Mouse (Mus musculus) kidney, postnatal 0 days (tissue): Measurements from ENCODE around the gene Tusc2. TPM values are rescaled to one million over a fixed set of nuclear protein-coding genes. Genes with fewer than 3 reads are reported as not detected.

Source experiments
- ATAC-seq: fragments of 200-750 bp; cut with Nextera tagmentation; replicated peaks from 2 replicates; pipeline ENCODE4 v1.8.0; 2017; ENCODE audit warnings: low read depth, moderate number of reproducible peaks, moderate TSS enrichment, moderate library complexity; ENCODE audit not compliant: low FRiP score
- DNase-seq: peaks from one replicate; pipeline ENCODE4 v3.0.0-alpha.2; 2016; ENCODE audit warnings: low spot score
- H3K27ac ChIP-seq: fragments of 300-500 bp; sonication (generic); 2 replicates; pipeline ENCODE4 v1.5.1; 2014; ENCODE audit warnings: mild to moderate bottlenecking
- H3K27me3 ChIP-seq: fragments of 300-500 bp; sonication (generic); 2 replicates; pipeline ENCODE4 v1.6.1; 2014; ENCODE audit warnings: low read length, mixed read lengths; ENCODE audit not compliant: insufficient read depth
- H3K36me3 ChIP-seq: fragments of 300-500 bp; sonication (generic); 2 replicates; pipeline ENCODE4 v1.6.1; 2014; ENCODE audit warnings: low read length, mixed read lengths; ENCODE audit not compliant: insufficient read depth
- H3K4me1 ChIP-seq: fragments of 300-500 bp; sonication (generic); replicated peaks from 2 replicates; pipeline ENCODE4 v1.6.1; 2014; ENCODE audit warnings: antibody characterized with exemption, low read length, mixed read lengths; ENCODE audit not compliant: insufficient read depth
- H3K4me2 ChIP-seq: fragments of 300-500 bp; sonication (generic); 2 replicates; pipeline ENCODE4 v1.6.1; 2014; ENCODE audit warnings: mild to moderate bottlenecking, low read length, moderate library complexity, mixed read lengths
- H3K4me3 ChIP-seq: fragments of 300-500 bp; sonication (generic); replicated peaks from 2 replicates; pipeline ENCODE4 v1.5.1; 2014; ENCODE audit warnings: low read depth, low read length
- H3K9ac ChIP-seq: fragments of 300-500 bp; sonication (generic); 2 replicates; pipeline ENCODE4 v1.6.1; 2014; ENCODE audit warnings: low read depth, low read length
- H3K9me3 ChIP-seq: fragments of 300-500 bp; sonication (generic); replicated peaks from 2 replicates; pipeline ENCODE4 v1.6.1; 2016; ENCODE audit warnings: low read length, inconsistent platforms, mixed read lengths
- CTCF ChIP-seq: IDR thresholded peaks from 2 replicates; pipeline ENCODE4 v1.5.1; 2016; ENCODE audit warnings: antibody characterized with exemption, low read depth, mild to moderate bottlenecking, moderate library complexity
- WGBS: fragments of 180-500 bp; shearing (Covaris S2); extraction: QIAGEN DNeasy Blood & Tissue Kit; methylation state at CpG from one replicate; pipeline ENCODE4 v1.1.7; 2014; 5-methylcytosine and 5-hydroxymethylcytosine counted together
- polyA plus RNA-seq: library from polyadenylated mRNA; unstranded; fragments of >200 nt; fragmentation: Nextera tagmentation; extraction: Ambion mirVana; gene quantifications from 2 replicates; pipeline ENCODE4 v1.2.1, GENCODE M21; 2015

Gene Tusc2
- 52.1 and 53.0 TPM in 2 replicates for polyA plus RNA-seq

DNA sequence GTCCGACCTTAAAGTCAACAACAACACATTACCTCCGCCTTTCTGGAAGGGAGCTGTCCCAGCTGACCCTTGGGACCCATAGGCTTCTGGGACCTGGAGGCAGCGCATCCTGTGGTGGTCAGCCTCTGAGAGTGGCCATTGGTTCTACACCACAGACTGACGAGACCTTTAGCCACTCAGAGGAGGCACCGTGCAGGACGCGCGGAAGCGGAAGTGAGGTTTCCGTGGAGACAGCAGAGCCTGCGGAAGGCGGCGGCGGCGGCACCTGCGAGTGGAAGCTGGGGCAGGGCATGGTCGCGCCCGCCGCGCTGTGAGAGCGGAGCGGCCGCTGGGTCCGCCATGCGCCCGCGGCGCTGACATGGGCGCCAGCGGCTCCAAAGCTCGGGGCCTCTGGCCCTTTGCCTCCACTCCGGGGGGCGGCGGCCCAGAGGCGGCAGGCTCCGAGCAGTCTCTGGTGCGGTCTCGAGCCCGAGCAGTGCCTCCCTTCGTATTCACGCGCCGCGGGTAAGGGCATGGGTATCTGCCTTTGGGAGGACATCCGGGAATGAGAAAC, at the start of gene Tusc2:
Gene Tusc2, plus strand, starts transcription at position 227 of the 553 bp plus-strand sequence.
- Histone ChIP-seq H3K4me1 (peaks cover 16% of the 10 kb centered on the region; the same call in 1 of the 2 replicates), H3K36me3 (peaks cover 42% of the 10 kb centered on the region), H3K9me3 (no peaks in the 10 kb centered on the region), H3K27me3 (no peaks in the 10 kb centered on the region), H3K9ac (peak within 1 kb of the TSS; percentile 73), H3K4me2 (peak within 1 kb of the TSS; percentile 87), H3K27ac (peak within 1 kb of the TSS; percentile 76), H3K4me3 (peak within 1 kb of the TSS; percentile 63)
- TF ChIP-seq CTCF = no peak
- under 1% methylated on average over 46 of the region's 46 CpGs for WGBS
- ATAC-seq (peak; percentile 92), DNase-seq (peak; percentile 97)

DNA sequence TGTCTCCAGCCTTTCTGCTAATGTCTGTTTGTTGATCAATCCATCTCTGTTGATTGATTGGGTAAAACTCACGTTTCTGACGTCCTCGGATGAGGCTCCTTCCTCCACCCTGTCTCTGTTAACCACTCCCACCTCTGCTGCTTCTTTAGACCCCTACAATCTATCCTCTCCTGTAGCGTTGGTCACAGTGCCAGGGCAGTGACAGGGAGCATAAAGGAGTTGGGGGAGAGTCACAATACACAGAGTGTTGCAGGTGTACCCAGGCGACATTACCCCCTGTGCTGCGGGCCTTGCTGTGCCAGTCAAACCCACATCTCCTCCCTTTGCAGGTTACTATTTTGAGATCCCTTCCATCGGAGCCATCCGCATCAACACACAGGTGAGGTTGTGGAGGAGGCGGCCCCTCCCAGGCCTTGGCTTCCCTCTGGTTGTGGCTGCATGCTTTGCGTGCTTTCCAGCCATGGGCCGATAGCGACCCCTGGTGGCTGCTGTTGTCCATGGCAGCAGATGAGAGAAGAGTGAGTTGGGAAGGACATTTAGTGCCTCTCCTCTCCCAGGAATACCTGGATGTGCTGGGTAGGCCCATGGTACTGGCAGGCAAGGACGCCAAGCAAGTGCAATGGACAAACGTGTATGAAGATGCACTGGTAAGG, 48.6 kb upstream of the Tusc2 start:
- peak; percentile 100 for TF ChIP-seq CTCF
- 25% methylated on average over 14 of the region's 14 CpGs for WGBS
- 0 out of 2 replicates have a peak, but pooled peaks have one; percentile 30 for ATAC-seq

DNA sequence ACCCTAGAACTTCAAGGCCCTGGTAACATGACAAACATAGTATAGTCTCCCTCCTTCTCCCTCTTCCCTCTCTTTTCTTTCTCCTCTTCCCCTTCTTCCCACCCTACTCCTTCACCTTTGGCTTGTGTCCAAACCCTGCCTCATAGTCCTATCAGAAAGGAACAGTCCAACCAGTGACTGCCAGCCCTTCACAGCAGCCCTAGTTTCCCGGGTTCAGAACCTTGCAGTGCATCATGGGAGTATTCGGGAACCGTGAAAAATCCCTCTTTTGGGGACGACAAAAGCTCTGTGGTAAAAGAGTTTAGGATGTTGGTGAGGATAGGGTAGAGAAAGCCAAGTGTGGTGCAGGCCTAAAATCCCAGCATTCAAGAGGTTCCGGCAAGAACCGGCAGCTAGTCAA, 42.7 kb upstream of the Tusc2 start:
- no peaks in the 10 kb centered on the region for H3K9me3 ChIP-seq
- H3K4me1 ChIP-seq = peaks cover 10% of the 10 kb centered on the region; the same call in 1 of the 2 replicates
- no peak overlapping the region for H3K9ac ChIP-seq
- no peak overlapping the region for H3K27ac ChIP-seq
- 63% methylated on average over 6 of the region's 6 CpGs for WGBS
- no peak overlapping the region for H3K4me3 ChIP-seq
- no peaks in the 10 kb centered on the region for H3K27me3 ChIP-seq
- no peak for TF ChIP-seq CTCF
- ATAC-seq (no peak), DNase-seq (no peak)
- H3K4me2 ChIP-seq = no peak overlapping the region
- H3K36me3 ChIP-seq = no peaks in the 10 kb centered on the region

More for the DNA sequence above, 48.6 kb upstream of the Tusc2 start:
- H3K4me2 ChIP-seq = no peak overlapping the region
- no peak overlapping the region for H3K27ac ChIP-seq
- no peaks in the 10 kb centered on the region for H3K9me3 ChIP-seq
- H3K4me1 ChIP-seq = 0 out of 2 replicates have a peak, but pooled peaks cover 7% of the 10 kb centered on the region
- H3K9ac ChIP-seq = no peak overlapping the region
- no peaks in the 10 kb centered on the region for H3K36me3 ChIP-seq
- peak; percentile 81 for DNase-seq
- no peak overlapping the region for H3K4me3 ChIP-seq
- H3K27me3 ChIP-seq = no peaks in the 10 kb centered on the region

DNA sequence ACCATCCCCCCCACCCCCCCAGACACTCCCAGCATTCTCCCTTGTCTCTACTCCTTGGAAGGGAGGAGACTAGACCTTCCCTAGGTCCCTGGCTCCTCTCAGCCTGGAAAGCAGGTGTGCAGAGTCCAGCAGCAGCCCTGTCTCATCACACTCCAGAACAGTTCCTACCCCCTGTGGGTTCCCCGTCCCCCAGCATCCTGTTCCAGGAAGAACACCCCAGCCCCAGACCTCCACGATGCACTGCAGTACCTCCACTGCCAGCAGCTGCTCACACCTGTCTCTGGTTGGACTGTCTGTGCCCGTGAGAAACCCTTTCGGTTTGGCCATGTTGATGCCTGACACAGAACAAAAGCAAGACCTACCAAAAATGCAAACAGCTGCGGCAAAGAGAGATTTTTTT, 41.9 kb upstream of the Tusc2 start:
- WGBS = 55% methylated on average over 5 of the region's 5 CpGs
- Histone ChIP-seq H3K9ac (no peak overlapping the region), H3K9me3 (no peaks in the 10 kb centered on the region), H3K4me1 (peaks cover 11% of the 10 kb centered on the region; the same call in 1 of the 2 replicates), H3K4me3 (no peak overlapping the region), H3K4me2 (no peak overlapping the region), H3K36me3 (no peaks in the 10 kb centered on the region), H3K27ac (no peak overlapping the region), H3K27me3 (peaks cover under 1% of the 10 kb centered on the region; the same call in 1 of the 2 replicates)
- ATAC-seq (no peak), DNase-seq (no peak)
- no peak for TF ChIP-seq CTCF

DNA sequence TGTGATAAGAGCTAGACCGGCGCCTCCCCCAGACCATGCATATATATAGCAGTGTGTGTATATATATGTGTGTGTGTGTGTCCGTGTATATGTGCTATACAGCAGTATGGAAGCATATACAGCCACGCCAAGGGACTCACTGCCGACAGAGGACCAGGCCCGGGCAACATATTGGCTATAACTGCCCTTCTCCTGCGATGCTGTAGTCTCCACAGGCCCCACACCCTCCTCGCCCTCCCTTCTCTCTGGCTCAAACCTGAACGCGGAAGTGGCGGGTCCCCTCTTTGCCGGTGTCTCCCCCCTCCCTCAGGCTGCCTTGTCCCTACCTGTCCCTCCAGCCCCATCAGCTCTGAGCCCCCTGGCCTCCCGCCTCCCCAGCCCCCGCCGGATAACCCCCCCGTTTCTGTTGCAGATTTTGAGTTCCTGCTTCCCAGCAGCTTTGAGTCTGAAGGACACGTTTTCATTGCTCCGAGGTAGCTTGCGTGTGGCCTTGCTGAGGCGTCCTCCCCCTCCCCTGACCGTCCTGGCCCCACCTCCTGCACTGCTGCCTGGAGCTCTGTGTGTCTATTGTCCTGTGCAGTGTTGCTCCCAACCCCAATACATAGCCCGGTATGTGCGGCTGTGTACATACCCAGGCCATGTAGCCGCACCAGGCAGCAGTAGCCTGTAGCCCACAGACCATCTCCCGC, 41.2 kb upstream of the Tusc2 start:
- no peaks in the 10 kb centered on the region for H3K9me3 ChIP-seq
- no peak overlapping the region for H3K4me3 ChIP-seq
- H3K36me3 ChIP-seq = no peaks in the 10 kb centered on the region
- peak overlapping the region; percentile 40 for H3K4me2 ChIP-seq
- peaks cover 7% of the 10 kb centered on the region for H3K27me3 ChIP-seq
- H3K9ac ChIP-seq = peak overlapping the region; percentile 27; the same call in 1 of the 2 replicates
- ATAC-seq (no peak), DNase-seq (no peak)
- H3K4me1 ChIP-seq = peaks cover 17% of the 10 kb centered on the region
- no peak for TF ChIP-seq CTCF
- WGBS = 23% methylated on average over 25 of the region's 25 CpGs
- no peak overlapping the region for H3K27ac ChIP-seq

DNA sequence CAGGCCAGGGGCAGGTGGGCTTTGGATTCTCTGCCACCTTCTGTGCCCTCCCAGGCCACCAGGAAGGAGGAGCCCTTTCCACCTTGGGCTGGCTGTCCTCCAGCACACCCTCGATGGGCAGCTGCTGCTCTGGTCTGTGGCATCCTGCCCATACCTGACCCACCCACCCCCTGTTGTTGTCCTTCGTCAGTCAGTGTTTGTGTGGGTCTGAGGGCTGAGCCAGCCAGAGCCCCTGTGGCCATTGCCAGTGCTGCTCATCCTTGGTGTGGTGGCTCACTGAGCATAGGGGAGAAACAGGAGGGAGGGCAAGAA, 40.7 kb upstream of the Tusc2 start:
- no peak overlapping the region for H3K27ac ChIP-seq
- H3K27me3 ChIP-seq = peaks cover 8% of the 10 kb centered on the region
- 16% methylated on average over 2 of the region's 2 CpGs for WGBS
- H3K9me3 ChIP-seq = no peaks in the 10 kb centered on the region
- peak overlapping the region; percentile 27; the same call in 1 of the 2 replicates for H3K9ac ChIP-seq
- ATAC-seq = no peak
- peaks cover 21% of the 10 kb centered on the region for H3K4me1 ChIP-seq
- no peak for TF ChIP-seq CTCF
- peak overlapping the region; percentile 40; the same call in 1 of the 2 replicates for H3K4me2 ChIP-seq
- H3K36me3 ChIP-seq = no peaks in the 10 kb centered on the region
- DNase-seq = no peak
- H3K4me3 ChIP-seq = no peak overlapping the region
